Mouse (Mus musculus) thymus, postnatal 10 days (tissue): Measurements from ENCODE around the gene Tspan9.
A peak's percentile ranks its signal among the peaks of the same experiment; 100 is the strongest.

Experiments
- DNase-seq, 2 experiments: peaks; one replicate each; pipeline ENCODE4 v3.0.0; 2021; ENCODE audit warnings: low spot score in 2 of 2

Gene Tspan9

DNA sequence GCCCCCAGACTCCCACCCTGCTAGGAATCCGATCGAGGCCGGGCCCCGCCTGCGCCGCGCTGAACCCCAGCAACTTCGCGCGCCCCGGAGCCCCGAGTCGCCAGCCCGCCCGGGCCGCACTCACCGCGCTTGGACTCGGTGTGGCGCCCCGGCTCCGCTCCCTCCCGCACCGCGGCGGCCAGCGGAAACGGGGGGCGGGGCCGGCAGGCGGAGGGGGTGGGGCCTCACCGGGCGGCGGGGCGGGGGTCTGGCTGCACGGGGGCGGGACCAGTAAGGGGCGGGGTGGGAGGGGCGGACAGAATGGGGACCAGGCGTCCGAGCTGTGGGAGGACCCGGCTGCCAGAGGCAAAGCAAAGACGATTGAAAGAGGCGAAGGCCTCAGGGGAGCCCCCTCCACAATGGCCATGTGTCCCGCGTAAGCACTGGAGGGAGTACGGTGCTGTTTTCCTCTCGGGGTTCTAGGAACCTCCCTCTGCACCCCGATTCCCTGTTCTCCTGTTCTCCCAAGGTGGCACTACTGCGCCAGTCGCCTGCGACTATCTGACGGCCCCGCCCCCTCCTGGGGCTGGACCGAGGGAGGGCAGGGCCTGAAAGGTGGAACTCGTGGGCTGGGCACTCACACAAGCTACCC is at the start of gene Tspan9:
Gene Tspan9 (minus strand): TSS at position 205 of the 631 bp plus-strand sequence.
- DNase-seq, result peak; percentile 34 to 63

DNA sequence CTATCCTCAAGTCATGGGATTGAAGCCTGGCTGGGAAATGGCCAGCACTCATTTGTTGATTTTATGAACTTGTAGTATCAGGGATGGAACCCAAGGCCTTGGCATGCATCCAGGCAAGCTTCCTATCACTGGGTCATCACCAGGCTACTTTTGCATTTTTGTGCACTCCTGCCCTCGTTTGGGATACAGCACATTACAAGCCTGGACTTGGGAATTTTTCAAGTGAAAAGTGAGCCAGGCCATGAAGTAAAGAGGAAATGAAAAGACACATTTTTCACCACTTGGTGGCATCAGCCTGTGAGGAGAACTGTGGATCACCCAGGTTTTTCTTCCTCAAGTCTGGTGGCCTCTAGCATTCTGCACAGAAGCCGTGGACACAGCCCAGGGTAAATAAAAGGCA is 40.1 kb upstream of the Tspan9 start:
- DNase-seq, result no peak

DNA sequence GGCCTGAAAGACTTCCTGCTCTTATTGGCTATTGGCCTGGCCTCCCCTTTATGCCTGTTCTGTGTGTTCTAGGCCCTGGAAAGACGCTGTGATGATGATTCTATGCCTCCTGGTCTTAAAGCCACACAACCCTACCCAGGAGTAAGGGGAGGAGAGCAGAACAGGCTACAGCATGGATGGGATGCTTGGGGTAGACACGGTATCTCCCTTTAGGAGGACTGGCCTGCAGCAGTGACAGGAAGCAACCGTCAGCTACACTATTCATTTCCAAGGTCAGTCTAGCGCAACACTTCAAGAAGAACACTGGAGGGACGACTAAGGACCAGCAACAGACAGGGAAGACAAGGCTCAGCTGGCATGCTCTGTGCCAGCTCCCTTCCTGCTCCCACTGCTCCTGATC is 37.8 kb upstream of the Tspan9 start:
- DNase-seq, result no peak

DNA sequence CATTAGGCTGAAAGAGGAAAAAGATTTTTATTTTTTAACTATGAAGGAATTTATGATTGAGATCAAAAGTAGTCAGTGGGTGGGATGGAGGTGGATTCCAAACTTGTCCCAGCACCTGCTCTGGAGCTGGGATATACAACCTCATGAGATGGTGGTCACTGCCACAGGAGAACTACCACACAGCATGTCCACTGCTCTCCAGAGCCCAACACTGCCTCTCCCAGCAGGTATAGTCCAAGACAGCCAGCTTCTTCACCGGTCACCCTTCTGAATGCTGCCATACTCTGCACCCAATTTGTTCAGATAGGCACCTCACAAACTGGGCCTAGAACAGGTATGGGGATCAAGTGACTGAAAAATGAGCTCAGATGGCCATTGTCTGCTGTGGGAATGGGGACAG is 36.3 kb upstream of the Tspan9 start:
- no peak for DNase-seq

DNA sequence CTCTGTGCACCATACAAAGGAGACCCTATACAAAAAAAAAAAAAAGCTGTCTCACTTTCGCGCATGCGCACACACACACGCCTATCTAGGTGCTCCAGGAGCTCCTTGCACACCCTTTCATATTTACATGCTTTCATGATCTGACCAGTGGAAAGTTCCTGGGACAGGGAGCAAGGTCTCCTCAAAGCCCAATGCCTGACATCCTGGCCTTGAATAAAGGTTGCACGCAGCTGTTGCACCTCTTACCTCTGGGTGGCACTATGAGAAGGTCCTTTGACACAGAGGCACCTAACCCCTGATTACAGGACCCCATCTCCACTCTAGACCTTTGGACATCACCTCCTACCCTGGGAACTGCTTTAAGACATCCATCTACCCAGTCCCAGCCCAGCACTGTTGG is 35.9 kb upstream of the Tspan9 start:
- no peak for DNase-seq

DNA sequence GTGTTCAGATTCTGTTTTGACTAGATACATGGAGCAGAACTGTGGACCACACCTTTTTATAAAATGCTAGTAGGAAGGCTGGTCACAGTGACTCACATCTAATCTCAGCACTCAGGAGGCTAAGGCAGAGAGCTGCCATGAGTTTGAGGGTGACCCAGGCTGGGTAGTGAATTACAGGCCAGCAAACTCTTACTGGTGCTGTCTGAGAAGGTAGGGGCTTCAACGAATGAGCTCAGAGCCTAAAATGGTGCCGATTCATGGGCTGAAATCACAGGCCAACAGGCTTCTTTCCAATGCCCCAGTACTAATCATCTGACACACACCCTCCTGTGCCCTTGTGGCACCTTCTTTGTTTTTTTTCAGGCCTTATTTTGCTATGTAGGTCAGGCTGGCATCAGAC is 35.3 kb upstream of the Tspan9 start:
- DNase-seq, result no peak

DNA sequence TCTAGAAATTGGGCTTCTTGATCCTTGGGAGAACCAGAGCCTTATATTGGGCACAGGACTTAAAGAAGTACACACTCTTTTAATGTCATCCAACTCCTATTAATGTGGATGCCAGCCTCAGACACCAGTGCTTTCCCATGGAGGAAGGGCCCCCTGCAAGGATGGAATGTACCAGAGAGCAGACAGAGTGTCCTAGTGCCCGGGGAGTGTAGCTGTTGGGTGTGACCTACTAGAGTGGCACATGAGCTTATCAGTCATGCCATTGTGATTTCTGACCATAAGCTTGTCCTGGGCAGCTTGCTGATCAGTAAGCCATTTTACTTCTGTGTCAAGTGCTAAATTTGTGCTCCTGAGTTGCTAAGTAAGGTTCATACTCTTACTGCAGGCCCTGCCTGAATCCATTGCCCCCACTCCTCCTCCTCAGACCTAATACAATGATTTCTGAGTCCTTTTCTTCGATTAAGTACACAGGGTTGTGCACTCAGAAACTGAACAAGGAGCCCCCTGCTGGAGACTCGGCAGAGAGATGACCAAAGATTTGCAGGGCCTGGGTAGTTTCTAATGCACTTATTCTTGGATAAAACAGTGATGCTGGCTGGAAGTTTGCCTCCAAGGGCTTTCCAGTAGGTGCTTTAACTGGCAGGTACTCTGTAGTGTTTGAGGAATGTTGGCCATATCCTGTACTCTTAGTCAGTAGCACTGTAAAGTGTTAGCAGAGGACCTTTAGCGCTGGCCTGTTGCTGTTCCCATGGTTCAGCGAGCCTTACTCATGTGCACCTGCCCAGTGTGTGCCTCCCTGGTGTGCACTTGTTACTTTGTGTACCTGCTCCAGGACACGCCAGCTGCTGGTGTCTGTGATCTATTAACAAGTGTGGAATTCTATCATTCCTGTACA is 25.6 kb upstream of the Tspan9 start:
- peak in 1 of 2 experiments; percentile 9 for DNase-seq

DNA sequence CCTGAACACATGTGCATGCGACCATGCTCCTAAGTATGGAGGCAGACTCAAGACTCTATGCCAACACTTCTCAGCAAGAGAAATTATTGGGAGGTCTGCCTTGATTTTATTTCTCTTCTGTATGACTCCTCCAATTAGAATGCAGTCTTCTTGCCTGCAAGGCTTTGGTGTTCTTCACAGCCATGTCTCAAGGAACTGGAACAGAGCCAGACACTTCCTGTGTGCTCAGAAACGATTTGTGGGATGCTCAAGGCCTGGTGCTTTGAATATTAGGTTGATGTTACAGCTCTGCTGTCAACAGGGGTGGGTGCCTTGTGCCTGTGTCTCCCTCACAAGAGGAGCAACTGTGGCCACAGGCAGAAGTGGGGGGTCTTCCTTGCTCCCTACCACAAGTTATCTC is 22.2 kb upstream of the Tspan9 start:
- no peak for DNase-seq

DNA sequence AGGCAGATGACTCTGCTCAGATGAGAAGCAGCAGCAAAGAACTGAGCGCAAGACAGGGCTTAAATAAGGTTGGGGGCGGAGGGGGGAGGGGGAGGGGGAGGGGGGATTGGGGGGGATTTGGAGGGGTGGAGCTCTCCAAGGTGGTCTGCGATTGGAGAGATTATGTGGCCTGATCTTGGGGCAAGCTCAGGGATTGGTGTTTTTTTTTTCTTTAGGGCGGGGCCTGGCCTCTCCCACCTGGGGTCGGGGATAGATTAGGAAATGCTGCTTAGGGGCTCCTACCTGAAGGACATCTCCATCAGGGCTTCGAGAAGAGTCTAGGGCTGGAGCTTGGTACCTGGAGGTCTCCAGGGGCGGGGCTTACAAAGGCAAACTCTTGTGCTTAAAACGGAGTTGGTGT is 21.2 kb upstream of the Tspan9 start:
- no peak for DNase-seq

DNA sequence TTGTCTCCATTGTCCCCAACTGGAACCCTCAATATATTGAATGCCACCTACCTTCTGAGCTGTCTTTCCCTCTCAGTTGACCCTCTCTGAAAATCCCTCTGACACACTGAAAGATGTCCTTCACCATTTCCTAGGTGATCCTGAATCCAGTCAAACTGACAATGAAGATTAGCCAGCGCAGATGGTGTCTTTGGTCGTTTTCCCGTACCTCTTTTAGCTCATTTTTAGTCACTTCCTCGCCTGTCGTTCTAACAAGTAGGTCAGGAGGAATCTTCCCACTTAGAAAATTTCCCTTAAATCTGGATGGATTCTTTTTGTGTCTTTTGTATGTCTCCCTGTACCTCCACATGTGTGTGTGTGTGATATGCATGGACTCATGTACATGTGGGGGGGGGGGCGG is 15.7 kb upstream of the Tspan9 start:
- DNase-seq, result no peak

DNA sequence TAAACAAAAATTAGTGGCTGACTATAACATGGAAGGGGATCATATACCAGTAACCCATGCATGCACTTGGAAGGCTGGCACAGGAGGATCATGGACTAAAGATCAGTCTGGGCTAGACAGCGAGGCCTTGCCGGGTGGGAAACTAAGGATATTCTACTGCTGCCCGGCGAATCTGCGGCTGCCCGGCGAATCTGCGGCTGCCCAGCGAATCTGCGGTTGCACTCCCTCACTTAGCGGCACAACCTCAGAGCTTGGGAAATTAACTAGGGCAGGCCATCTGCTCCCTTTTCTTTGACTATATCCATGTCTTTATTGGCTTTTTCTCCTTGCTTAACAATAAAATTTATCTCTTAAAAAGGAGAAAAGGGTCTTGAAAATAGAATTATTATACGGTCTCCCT is 14.6 kb upstream of the Tspan9 start:
- no peak for DNase-seq

DNA sequence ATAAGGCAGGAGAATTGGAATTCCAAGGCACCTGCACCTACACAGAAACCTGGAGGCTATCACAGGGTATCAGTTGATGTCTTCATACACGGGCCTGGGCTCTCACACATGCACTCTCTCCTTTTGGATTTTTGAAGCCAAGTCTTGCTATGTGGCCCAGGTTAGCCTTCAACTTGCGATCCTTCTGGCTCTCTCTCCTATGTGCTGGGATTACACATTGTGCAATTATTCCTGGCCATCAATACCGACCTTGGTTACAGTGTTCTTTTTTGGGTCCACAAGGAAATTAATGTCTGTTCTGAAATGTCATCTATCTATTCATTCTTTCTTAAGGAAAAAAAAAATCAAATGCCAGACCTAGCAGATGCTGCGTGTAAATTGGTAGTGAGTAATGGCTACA is 13.1 kb upstream of the Tspan9 start:
- DNase-seq, result no peak

DNA sequence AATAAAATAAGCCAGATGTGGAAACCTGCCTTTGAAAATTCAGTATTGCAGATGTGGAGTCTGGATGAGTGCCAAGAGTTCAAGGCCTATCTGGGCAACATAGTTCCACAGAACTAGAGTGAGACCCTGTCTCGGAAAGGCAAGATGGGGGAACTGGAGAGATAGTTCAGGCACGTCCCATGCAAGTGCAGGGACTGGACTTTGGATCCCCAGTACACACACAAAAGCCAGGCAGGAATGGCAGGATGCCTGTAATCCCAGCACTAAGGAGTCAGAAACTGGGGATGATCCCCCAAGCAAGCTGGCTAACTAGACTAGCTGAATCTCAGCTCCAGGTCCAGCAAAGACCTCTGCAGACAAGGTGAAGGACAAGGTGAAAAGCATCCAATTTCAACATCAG is 12.5 kb upstream of the Tspan9 start:
- DNase-seq, result no peak

DNA sequence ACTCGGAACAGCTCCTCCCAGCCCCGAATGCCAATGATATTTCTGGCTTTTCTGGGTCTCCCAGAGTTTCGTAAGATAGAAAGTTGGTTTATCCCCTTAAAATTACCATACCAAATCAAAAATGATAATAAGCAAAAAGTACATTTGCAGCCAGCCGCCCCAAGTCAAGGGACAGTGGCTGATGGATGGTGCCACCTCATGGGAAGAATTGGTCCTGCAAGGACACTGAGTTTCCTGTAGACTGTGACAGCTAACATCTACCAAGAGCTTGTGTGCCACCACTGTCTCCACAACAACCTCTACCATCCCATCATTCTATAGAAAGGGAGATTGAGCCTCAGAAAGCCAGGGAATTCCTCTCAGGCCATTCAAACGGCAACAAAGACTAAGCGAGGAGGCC is 2.4 kb upstream of the Tspan9 start:
- no peak for DNase-seq

DNA sequence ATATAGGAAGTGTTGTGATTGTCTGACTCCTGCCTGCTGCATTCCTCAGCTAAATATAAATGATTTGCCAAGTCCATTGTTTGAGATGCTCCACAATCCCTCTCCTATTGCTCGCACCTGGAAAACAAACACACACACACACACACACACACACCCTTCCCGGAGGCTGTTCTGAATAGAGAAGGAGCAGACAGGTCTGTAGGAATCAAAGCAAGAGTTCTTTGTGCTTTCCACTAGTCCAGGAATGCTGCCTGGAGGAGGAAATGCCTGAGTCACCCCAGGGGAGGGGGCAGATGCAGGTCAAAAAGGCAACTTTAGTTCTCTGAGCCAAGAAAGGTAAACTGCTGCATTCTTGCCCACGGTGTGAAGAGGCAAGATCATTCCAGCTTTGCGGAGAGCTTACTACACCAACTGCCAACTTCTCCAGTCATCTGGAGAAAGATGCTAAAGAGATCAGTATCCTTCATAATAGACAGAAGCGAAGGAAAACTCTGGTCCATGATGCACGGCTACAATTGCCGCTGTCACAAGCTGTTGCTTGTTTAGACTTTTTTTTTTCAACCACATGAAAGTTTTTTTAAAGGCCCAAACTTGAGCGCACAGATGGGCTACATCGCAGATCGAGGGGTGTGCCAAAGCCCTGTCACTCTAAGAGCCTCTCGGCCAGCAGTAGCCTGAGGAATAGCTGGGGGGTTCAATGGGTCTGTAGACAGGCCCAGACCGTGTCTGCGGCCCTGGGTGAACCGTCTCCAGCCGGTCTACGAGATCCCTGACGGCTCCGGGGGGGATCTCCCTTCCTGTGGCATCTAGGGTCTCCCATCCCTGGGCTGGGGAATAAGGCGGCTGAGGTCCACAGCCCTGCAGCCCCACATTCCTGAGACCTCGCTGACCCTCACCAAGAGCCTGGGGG is 770 bp downstream of the Tspan9 start:
- DNase-seq, result peak in 1 of 2 experiments; percentile 9

DNA sequence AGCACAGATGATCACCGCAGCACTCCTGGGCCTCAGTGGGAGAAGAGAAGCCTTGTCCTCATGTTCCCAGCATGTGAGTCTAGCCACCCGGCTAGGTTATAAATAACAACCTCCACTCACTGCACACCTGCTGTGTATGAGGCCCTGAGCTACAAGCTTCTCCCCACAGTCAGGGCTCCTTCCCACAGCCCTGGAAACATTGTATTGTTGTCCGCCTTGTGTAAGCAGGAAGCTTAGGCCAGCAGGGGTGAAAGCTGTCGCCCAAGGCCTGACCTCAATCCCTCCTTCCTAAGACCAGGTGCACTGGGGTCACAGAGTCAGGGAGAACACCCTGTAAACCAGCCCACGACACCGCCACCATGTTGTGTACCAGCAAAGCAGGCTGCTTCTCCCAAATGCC is 2.7 kb downstream of the Tspan9 start:
- DNase-seq, result no peak

DNA sequence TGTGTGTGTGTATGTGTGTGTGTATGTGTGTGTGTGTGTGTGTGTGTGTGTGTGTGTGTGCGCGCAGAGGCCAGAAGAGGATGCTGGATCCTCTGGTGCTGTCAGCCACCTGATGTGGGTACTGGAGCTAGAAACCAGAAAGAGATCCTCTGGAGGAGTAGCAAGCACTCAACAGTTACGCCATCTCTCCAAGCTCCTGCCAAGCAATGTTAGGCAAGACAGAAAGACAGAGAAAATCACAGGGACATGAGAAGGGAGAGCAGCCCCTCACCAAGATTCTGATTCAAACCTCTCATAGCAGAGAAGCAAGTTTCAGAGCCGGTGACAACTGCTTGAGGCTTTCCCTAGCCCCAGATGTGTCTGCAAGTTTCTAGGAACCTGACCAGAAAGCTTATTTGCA is 5.5 kb downstream of the Tspan9 start:
- no peak for DNase-seq

DNA sequence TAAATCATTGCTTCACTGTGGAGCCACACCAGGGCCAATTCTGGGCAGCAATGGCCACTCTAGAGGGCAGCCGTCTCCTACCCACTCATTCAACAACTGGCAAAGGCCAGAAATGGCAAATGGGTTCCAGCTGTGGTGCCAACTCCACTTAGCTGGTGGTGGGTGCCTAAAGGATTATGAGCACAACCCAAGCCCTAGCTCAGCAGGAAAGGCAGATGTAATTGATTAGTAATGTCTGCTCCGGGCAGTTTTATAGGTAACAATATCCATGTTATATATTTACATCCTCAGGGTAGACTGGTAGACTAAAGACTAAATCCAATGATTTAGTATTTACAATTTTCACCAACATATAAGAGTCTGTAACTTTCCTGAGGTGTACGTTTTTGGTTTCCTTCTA is 6.7 kb downstream of the Tspan9 start:
- no peak for DNase-seq

DNA sequence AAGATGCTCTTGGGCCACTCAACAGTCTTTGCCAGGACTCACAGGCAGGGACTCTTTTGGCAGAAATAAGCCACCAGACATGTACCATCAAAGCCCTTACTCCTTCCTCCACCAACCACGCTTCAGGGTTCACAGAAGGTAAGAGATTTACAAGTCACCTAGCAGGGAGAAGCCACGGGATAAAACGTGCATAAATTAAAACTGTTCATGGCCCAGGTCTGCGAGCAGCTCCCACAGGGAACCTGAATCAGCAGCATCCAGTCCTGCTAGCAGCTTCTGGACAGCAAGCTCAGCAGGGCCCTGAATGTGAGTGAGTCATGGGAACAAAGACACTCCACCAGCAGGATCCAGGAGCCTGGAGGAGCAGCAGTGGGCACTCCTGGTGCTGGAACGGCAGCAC is 7.9 kb downstream of the Tspan9 start:
- no peak for DNase-seq

DNA sequence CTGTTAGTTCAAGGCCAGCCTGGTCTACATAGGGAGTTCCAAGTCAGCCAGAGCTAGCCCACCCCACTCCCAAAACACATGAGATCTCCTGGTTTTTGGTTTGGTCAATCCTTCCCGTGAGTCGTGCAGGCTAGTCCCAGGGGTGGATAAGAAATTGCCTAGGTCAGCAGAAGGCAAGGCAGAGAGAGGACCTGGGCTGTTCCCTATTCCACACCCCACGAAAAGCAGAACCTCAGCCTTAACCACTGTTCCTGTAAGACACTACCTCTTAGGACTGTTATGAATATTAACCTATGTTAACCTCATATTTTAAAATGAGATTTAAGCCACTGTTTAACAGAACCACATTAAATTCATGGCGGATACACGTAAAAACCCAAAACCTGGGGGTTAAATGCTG is 8.4 kb downstream of the Tspan9 start:
- no peak for DNase-seq

DNA sequence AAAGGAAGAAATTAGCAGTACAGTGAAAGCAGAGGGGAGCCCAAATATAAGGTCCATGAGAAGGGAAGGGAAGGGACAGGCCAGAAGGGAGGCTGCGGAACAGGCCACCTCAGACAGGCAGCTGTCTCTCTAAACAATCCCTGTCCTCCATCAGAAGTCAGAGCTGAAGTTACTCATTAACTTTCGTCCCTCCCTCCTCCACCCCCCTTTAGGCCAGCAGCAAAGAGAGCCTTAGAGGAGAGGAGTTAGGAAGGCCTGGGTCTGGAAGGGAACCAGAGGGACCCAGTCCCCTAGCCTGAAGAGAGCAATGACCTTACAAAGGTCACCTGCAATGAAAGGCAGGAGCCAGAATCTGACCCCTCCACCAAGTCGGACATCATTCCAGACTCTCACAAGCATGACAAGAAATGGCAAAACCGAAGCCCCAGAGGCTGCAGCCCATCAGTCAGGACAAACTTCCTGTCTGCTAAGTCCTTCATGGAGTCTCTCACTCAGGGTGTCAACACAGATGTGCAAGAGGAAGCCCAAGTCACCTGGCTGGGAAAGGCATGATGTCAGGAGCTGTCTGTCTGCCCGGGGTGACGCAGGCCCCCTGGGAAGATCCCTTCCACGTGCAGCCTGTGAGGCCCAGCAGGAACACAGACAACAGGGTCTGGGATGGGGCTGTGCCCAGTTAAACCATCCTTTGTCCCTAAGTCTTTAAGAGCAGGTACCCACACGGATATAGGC is 9.0 kb downstream of the Tspan9 start:
- no peak for DNase-seq
